Mouse (Mus musculus) heart, adult 2 months (tissue): ENCODE measurements around the gene Dusp14.

Experiments used
- CTCF ChIP-seq: fragments of 200-600 bp; IDR thresholded peaks from 2 replicates; pipeline ENCODE4 v1.8.1; 2022; ENCODE audit warnings: antibody characterized with exemption, mild to moderate bottlenecking, moderate library complexity
- POLR2A ChIP-seq: fragments of 200-500 bp; IDR thresholded peaks from 2 replicates; pipeline ENCODE4 v1.6.1; 2011; ENCODE audit warnings: mild to moderate bottlenecking, low read depth, low read length, control low read depth; ENCODE audit not compliant: insufficient read depth

DNA sequence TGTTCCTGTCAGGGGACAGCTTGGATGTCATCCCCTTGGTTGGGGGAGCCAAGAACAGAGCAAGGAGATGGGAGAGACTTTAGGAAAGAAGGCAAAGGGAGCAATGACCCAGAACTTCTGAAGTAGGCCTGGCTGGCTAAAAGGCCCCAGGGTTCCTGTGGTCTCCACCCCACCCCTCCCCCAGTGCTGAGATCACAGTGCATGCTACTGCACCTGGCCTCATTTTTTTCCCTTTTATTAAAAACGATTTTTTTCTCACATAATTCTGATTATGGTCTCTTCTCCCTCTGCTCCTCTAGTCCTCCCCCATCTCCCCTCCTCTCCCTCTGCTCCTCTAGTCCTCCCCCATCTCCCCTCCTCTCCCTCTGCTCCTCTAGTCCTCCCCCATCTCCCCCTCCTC lies 24.1 kb downstream of the Dusp14 start:
- TF ChIP-seq CTCF (no peak), POLR2A (no peak)
